Comparison of ENCODE assay signal across 8 mouse cellular contexts in the genomic region with DNA sequence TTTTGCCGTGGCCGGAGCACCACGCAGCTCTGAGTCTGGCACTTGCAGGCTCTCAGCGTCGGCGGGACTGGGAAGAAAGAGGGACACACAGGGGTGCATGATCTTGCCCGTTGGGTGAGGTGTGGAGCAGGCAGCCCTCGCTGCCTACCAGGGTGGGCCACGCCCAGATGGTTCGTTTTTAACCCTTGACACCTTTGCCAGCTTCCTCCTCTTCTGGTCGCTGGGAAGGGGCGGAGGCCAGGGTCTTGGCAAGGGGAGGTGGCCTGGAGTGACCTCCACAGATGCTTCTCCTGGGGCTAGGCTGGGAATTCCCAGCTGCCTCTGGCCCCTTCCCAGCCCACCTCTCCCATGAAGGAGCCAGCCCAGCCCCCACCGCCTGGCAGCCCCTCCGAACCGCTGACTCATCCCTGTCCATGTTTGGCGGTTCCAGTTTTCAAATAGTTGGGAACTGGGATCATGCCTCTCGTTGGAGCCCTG. TPM values are rescaled to one million over a fixed set of nuclear protein-coding genes. Genes with fewer than 3 reads are reported as not detected.
DNase-seq lines count a peak whose midpoint lies in the region; ATAC-seq lines count a peak whose summit lies in the region.

No protein-coding gene starts in this region.

- H3K9me3 ChIP-seq in forebrain, embryonic 11.5 days (ENCODE audit: control insufficient read depth, low read length) = no peaks in the 10 kb centered on the region
- H3K9me3 ChIP-seq in forebrain, embryonic 16.5 days (ENCODE audit: control insufficient read depth, low read length) = no peaks in the 10 kb centered on the region
- no peaks in the 10 kb centered on the region for H3K9me3 ChIP-seq in limb, embryonic 10.5 days (replicated peaks)
- H3K9me3 ChIP-seq in neural tube, embryonic 15.5 days (replicated peaks) = no peaks in the 10 kb centered on the region

- no peak overlapping the region for H3K4me3 ChIP-seq in forebrain, embryonic 11.5 days (ENCODE audit: low read depth, low read length)
- H3K4me3 ChIP-seq in forebrain, embryonic 16.5 days (replicated peaks; ENCODE audit: low read length) = no peak overlapping the region
- peak overlapping the region; percentile 35 for H3K4me3 ChIP-seq in limb, embryonic 10.5 days
- peak overlapping the region; percentile 8; the same call in 1 of the 2 replicates for H3K4me3 ChIP-seq in neural tube, embryonic 15.5 days (replicated peaks)

- peaks cover 27% of the 10 kb centered on the region for H3K4me1 ChIP-seq in forebrain, embryonic 11.5 days (replicated peaks; ENCODE audit: control insufficient read depth, insufficient read depth, low read length)
- peaks cover 9% of the 10 kb centered on the region for H3K4me1 ChIP-seq in forebrain, embryonic 16.5 days (replicated peaks; ENCODE audit: control insufficient read depth, insufficient read depth, low read length)
- H3K4me1 ChIP-seq in limb, embryonic 10.5 days = peaks cover 81% of the 10 kb centered on the region
- H3K4me1 ChIP-seq in neural tube, embryonic 15.5 days = peaks cover 40% of the 10 kb centered on the region

- H3K36me3 ChIP-seq in forebrain, embryonic 11.5 days (ENCODE audit: control insufficient read depth, insufficient read depth, low read length) = no peaks in the 10 kb centered on the region
- H3K36me3 ChIP-seq in forebrain, embryonic 16.5 days (ENCODE audit: control insufficient read depth, insufficient read depth) = no peaks in the 10 kb centered on the region
- 0 out of 2 replicates have a peak, but pooled peaks cover 4% of the 10 kb centered on the region for H3K36me3 ChIP-seq in limb, embryonic 10.5 days
- no peaks in the 10 kb centered on the region for H3K36me3 ChIP-seq in neural tube, embryonic 15.5 days

- 27% methylated on average over 17 of the region's 17 CpGs for WGBS in forebrain, embryonic 11.5 days
- WGBS in forebrain, embryonic 16.5 days = 25% methylated on average over 17 of the region's 17 CpGs
- 7% methylated on average over 17 of the region's 17 CpGs for WGBS in limb, embryonic 10.5 days
- WGBS in neural tube, embryonic 15.5 days = 21% methylated on average over 17 of the region's 17 CpGs

- no peaks in the 10 kb centered on the region for H3K27me3 ChIP-seq in forebrain, embryonic 11.5 days (ENCODE audit: control insufficient read depth, insufficient read depth, low read length)
- H3K27me3 ChIP-seq in forebrain, embryonic 16.5 days (replicated peaks; ENCODE audit: control insufficient read depth, insufficient read depth, low read length) = no peaks in the 10 kb centered on the region
- H3K27me3 ChIP-seq in limb, embryonic 10.5 days (ENCODE audit: low read depth, poor library complexity, severe bottlenecking) = no peaks in the 10 kb centered on the region
- H3K27me3 ChIP-seq in neural tube, embryonic 15.5 days (replicated peaks) = no peaks in the 10 kb centered on the region

- no peak for DNase-seq in forebrain, embryonic 11.5 days (ENCODE audit: low spot score)
- DNase-seq in adrenal gland, postnatal 10 days = peak; percentile 76
- DNase-seq in heart, adult 9 months (ENCODE audit: low spot score in 2 of 2) = peak; percentile 88
- DNase-seq in limb, embryonic 10.5 days (ENCODE audit: low spot score) = no peak
- DNase-seq in thymus, adult 18-20 months = no peak
- DNase-seq in left cerebral cortex, adult 11 months (ENCODE audit: low spot score) = no peak

- no peak for ATAC-seq in forebrain, embryonic 11.5 days (replicated peaks; ENCODE audit: low FRiP score)
- ATAC-seq in forebrain, embryonic 16.5 days = no peak
- ATAC-seq in neural tube, embryonic 15.5 days (ENCODE audit: low FRiP score) = no peak

- 0 out of 2 replicates have a peak overlapping the region, but pooled peaks have one; percentile 32 for H3K27ac ChIP-seq in forebrain, embryonic 11.5 days (ENCODE audit: low read depth, low read length)
- no peak overlapping the region for H3K27ac ChIP-seq in forebrain, embryonic 16.5 days (ENCODE audit: low read length)
- H3K27ac ChIP-seq in limb, embryonic 10.5 days = peak overlapping the region; percentile 67
- H3K27ac ChIP-seq in neural tube, embryonic 15.5 days (replicated peaks) = 0 out of 2 replicates have a peak overlapping the region, but pooled peaks have one; percentile 33

- peak overlapping the region; percentile 20; the same call in 1 of the 2 replicates for H3K9ac ChIP-seq in forebrain, embryonic 11.5 days (ENCODE audit: low read length)
- no peak overlapping the region for H3K9ac ChIP-seq in forebrain, embryonic 16.5 days (replicated peaks; ENCODE audit: low read depth, low read length)
- peak overlapping the region; percentile 30; the same call in 1 of the 2 replicates for H3K9ac ChIP-seq in neural tube, embryonic 15.5 days (replicated peaks)

- no peak overlapping the region for H3K4me2 ChIP-seq in forebrain, embryonic 11.5 days (ENCODE audit: low read depth, low read length, severe bottlenecking)
- H3K4me2 ChIP-seq in forebrain, embryonic 16.5 days (ENCODE audit: low read length) = no peak overlapping the region
- H3K4me2 ChIP-seq in neural tube, embryonic 15.5 days = peak overlapping the region; percentile 44

RNA-seq across cellular contexts. Expression of a gene that starts 8.2 kb away (rescaled TPM):
- 21.0 and 21.3 TPM in 2 replicates for polyA plus RNA-seq in forebrain, embryonic 11.5 days (2014; fragmentation: Nextera tagmentation; extraction: Ambion mirVana)
- polyA plus RNA-seq in forebrain, embryonic 16.5 days (2015; fragmentation: Nextera tagmentation; extraction: Ambion mirVana) = 3.2 and 4.9 TPM in 2 replicates
- total RNA-seq in adrenal gland, postnatal 10 days (2021) = 100 to 1,000 TPM; 191 to 264 TPM
- 20.8 and 23.3 TPM in 2 replicates for polyA plus RNA-seq in limb, embryonic 10.5 days (2016; fragmentation: Nextera tagmentation; extraction: Ambion mirVana)
- polyA plus RNA-seq in neural tube, embryonic 15.5 days (2015; fragmentation: Nextera tagmentation; extraction: Ambion mirVana) = 7.5 and 9.8 TPM in 2 replicates

RNA-seq across cellular contexts. Expression of a gene that starts 23.7 kb away (rescaled TPM):
- polyA plus RNA-seq in forebrain, embryonic 11.5 days (2014; fragmentation: Nextera tagmentation; extraction: Ambion mirVana) = not detected in 2 replicates
- polyA plus RNA-seq in forebrain, embryonic 16.5 days (2015; fragmentation: Nextera tagmentation; extraction: Ambion mirVana) = not detected in 2 replicates
- total RNA-seq in adrenal gland, postnatal 10 days (2021) = not detected
- not detected in 2 replicates for polyA plus RNA-seq in limb, embryonic 10.5 days (2016; fragmentation: Nextera tagmentation; extraction: Ambion mirVana)
- not detected in 2 replicates for polyA plus RNA-seq in neural tube, embryonic 15.5 days (2015; fragmentation: Nextera tagmentation; extraction: Ambion mirVana)

RNA-seq across cellular contexts. Expression of a gene that starts 46.5 kb away (rescaled TPM):
- polyA plus RNA-seq in forebrain, embryonic 11.5 days (2014; fragmentation: Nextera tagmentation; extraction: Ambion mirVana) = not detected in 2 replicates
- not detected in 2 replicates for polyA plus RNA-seq in forebrain, embryonic 16.5 days (2015; fragmentation: Nextera tagmentation; extraction: Ambion mirVana)
- not detected for total RNA-seq in adrenal gland, postnatal 10 days (2021)
- polyA plus RNA-seq in limb, embryonic 10.5 days (2016; fragmentation: Nextera tagmentation; extraction: Ambion mirVana) = not detected in 2 replicates
- 0.86 TPM in 1 of 2 replicates, not detected in the other for polyA plus RNA-seq in neural tube, embryonic 15.5 days (2015; fragmentation: Nextera tagmentation; extraction: Ambion mirVana)

Comparison
In these comparisons a context has a peak if more than half of its experiments do, and no peak if none do; other contexts are left out.
1. DNase-seq: peak in adrenal gland, postnatal 10 days (single experiment) and heart, adult 9 months (2 of 2); none in forebrain, embryonic 11.5 days (single experiment), limb, embryonic 10.5 days (single experiment), thymus, adult 18-20 months (0 of 2) and left cerebral cortex, adult 11 months (single experiment).
2. H3K4me3 ChIP-seq: peak in limb, embryonic 10.5 days (single experiment) and neural tube, embryonic 15.5 days (single experiment); none in forebrain, embryonic 11.5 days (single experiment) and forebrain, embryonic 16.5 days (single experiment).